ENCODE assay signal across 26 mouse cellular contexts in the genomic region with DNA sequence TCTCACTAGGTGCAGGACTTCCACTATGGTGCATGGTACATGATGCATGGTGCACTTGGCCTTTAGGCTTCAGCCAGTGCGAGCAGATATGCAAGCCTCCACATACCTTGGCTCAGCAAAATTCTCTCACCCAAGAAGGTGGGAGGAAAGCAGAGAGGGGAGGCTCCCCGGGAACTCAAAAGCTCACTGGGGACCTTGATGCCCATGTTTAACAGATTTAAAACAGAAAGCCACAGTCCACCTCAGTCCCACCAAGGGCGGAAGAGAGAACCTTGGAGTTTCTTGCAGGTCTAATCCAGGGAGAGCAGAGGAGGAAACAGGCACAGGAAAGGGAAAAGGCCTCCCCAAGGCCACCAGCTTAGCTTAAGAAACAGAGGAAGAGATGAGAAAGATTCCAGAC. TPM values are rescaled to one million over a fixed set of nuclear protein-coding genes. Genes with fewer than 3 reads are reported as not detected.
DNase-seq lines count a peak whose midpoint lies in the region; ATAC-seq and TF ChIP-seq lines count a peak whose summit lies in the region.
"Had no signal": no experiment of that assay in that cellular context is flagged by ENCODE, and none has a peak within 500 bp of the region (broad histone marks: within the 10 kb centered on the region; RNA-seq: fewer than 3 reads in every experiment).

No protein-coding gene starts in this region.

- no peak overlapping the region for H3K4me3 ChIP-seq in heart, postnatal 0 days (ENCODE audit: low read depth, low read length)
- H3K4me3 ChIP-seq in heart, embryonic 10.5 days, result no peak overlapping the region
- no peak overlapping the region for H3K4me3 ChIP-seq in lung, embryonic 14.5 days (ENCODE audit: low read depth, low read length)
- H3K4me3 ChIP-seq: forebrain, embryonic 13.5 days; limb, embryonic 12.5 days; liver, embryonic 12.5 days; myocyte; neural tube, embryonic 13.5 days had no signal

- ATAC-seq in frontal cortex, adult (ENCODE audit: low TSS enrichment), result peak; percentile 28; the same call in 1 of the 2 replicates
- ATAC-seq in heart, postnatal 0 days (ENCODE audit: insufficient read depth, low read depth), result peak; percentile 27; the same call in 1 of the 2 replicates
- no peak for ATAC-seq in lung, embryonic 14.5 days (ENCODE audit: insufficient read depth)
- ATAC-seq: forebrain, embryonic 13.5 days; hindbrain, embryonic 16.5 days; liver, embryonic 12.5 days; liver, postnatal 0 days had no signal

- no peak overlapping the region for H3K9ac ChIP-seq in heart, postnatal 0 days (replicated peaks; ENCODE audit: low read depth, low read length)
- H3K9ac ChIP-seq in lung, embryonic 14.5 days, result no peak overlapping the region
- H3K9ac ChIP-seq: forebrain, embryonic 13.5 days; limb, embryonic 12.5 days; liver, embryonic 12.5 days; liver, postnatal 0 days; neural tube, embryonic 13.5 days had no signal

- H3K9me3 ChIP-seq in heart, postnatal 0 days (replicated peaks; ENCODE audit: control insufficient read depth, low read length), result no peaks in the 10 kb centered on the region
- H3K9me3 ChIP-seq in heart, embryonic 10.5 days, result no peaks in the 10 kb centered on the region
- no peaks in the 10 kb centered on the region for H3K9me3 ChIP-seq in lung, embryonic 14.5 days (ENCODE audit: low read depth, low read length)
- H3K9me3 ChIP-seq: forebrain, embryonic 13.5 days; G1E; limb, embryonic 12.5 days; liver, embryonic 12.5 days; neural tube, embryonic 13.5 days had no signal

- WGBS in heart, postnatal 0 days, result 56% methylated on average over 3 of the region's 3 CpGs
- WGBS in heart, embryonic 10.5 days, result 72% methylated on average over 3 of the region's 3 CpGs
- 80% methylated on average over 3 of the region's 3 CpGs for WGBS in lung, embryonic 14.5 days

- no peaks in the 10 kb centered on the region for H3K27me3 ChIP-seq in heart, postnatal 0 days (ENCODE audit: control insufficient read depth, insufficient read depth, low read length)
- H3K27me3 ChIP-seq in heart, embryonic 10.5 days (ENCODE audit: insufficient read depth, poor library complexity, severe bottlenecking), result no peaks in the 10 kb centered on the region
- H3K27me3 ChIP-seq in lung, embryonic 14.5 days (ENCODE audit: insufficient read depth, low read length), result no peaks in the 10 kb centered on the region
- H3K27me3 ChIP-seq: forebrain, embryonic 13.5 days; limb, embryonic 12.5 days; liver, embryonic 12.5 days; neural tube, embryonic 13.5 days had no signal

- peak overlapping the region; percentile 56 for H3K27ac ChIP-seq in heart, postnatal 0 days (ENCODE audit: low read depth)
- H3K27ac ChIP-seq in heart, embryonic 10.5 days, result no peak overlapping the region
- no peak overlapping the region for H3K27ac ChIP-seq in lung, embryonic 14.5 days (ENCODE audit: low read depth)
- H3K27ac ChIP-seq: forebrain, embryonic 13.5 days; limb, embryonic 12.5 days; liver, embryonic 12.5 days; neural tube, embryonic 13.5 days had no signal

- H3K36me3 ChIP-seq in heart, postnatal 0 days (replicated peaks; ENCODE audit: control insufficient read depth, insufficient read depth, low read length), result no peaks in the 10 kb centered on the region
- no peaks in the 10 kb centered on the region for H3K36me3 ChIP-seq in heart, embryonic 10.5 days
- H3K36me3 ChIP-seq in lung, embryonic 14.5 days (ENCODE audit: insufficient read depth), result no peaks in the 10 kb centered on the region
- H3K36me3 ChIP-seq: G1E; limb, embryonic 12.5 days; liver, embryonic 12.5 days; neural tube, embryonic 13.5 days had no signal

- H3K4me1 ChIP-seq in heart, postnatal 0 days (ENCODE audit: control insufficient read depth, insufficient read depth), result no peaks in the 10 kb centered on the region
- H3K4me1 ChIP-seq in heart, embryonic 10.5 days, result no peaks in the 10 kb centered on the region
- 0 out of 2 replicates have a peak, but pooled peaks cover 4% of the 10 kb centered on the region for H3K4me1 ChIP-seq in lung, embryonic 14.5 days (ENCODE audit: insufficient read depth)
- H3K4me1 ChIP-seq: liver, embryonic 12.5 days; neural tube, embryonic 13.5 days had no signal

- TF ChIP-seq EP300 in heart, postnatal 0 days (IDR thresholded peaks at IDR 0.05; ENCODE audit: low read depth), result no peak

- TF ChIP-seq CTCF in heart, postnatal 0 days (IDR thresholded peaks at IDR 0.05; ENCODE audit: low read depth), result no peak
- TF ChIP-seq CTCF in lung, embryonic 14.5 days (IDR thresholded peaks at IDR 0.05; ENCODE audit: low read depth), result no peak

- no peak overlapping the region for H3K4me2 ChIP-seq in heart, postnatal 0 days (ENCODE audit: low read depth, low read length)
- no peak overlapping the region for H3K4me2 ChIP-seq in lung, embryonic 14.5 days
- H3K4me2 ChIP-seq: forebrain, embryonic 13.5 days; heart, embryonic 11.5 days; limb, embryonic 12.5 days; liver, embryonic 12.5 days; midbrain, embryonic 11.5 days; neural tube, embryonic 13.5 days had no signal

- DNase-seq in frontal cortex, postnatal 10 days (ENCODE audit: low spot score in 2 of 2), result no peak
- no peak for DNase-seq in heart, postnatal 0 days (ENCODE audit: low spot score)
- DNase-seq in heart, embryonic 10.5 days (ENCODE audit: low spot score), result no peak
- DNase-seq in lung, embryonic 14.5 days, result peak; percentile 11
- DNase-seq in lung, postnatal 4 days, result no peak
- peak; percentile 58 for DNase-seq in 416B (ENCODE audit: low read depth)
- DNase-seq: adrenal gland, adult 8-10 months; cerebellum, adult 11 months; cerebellum, adult 9-10 months; cerebellum, postnatal 36 days; kidney, adult 18-20 months; kidney, postnatal 4 days; liver, postnatal 0 days; lung, postnatal 10 days; thymus, postnatal 14 days had no signal

RNA-seq across cellular contexts. Expression of a gene that starts 14.9 kb away (rescaled TPM):
- 8.0 and 17.1 TPM in 2 replicates for total RNA-seq in heart, postnatal 0 days (2014; rRNA removed; ENCODE audit: low replicate concordance)
- 10.6 and 10.8 TPM in 2 replicates for polyA plus RNA-seq in heart, postnatal 0 days (2015; fragmentation: Nextera tagmentation; extraction: Ambion mirVana)
- polyA plus RNA-seq in heart, embryonic 10.5 days (2016; fragmentation: Nextera tagmentation; extraction: Ambion mirVana), result 9.3 and 14.9 TPM in 2 replicates
- 50.6 and 51.2 TPM in 2 replicates for polyA plus RNA-seq in lung, embryonic 14.5 days (2014; fragmentation: Nextera tagmentation; extraction: Ambion mirVana)
- total RNA-seq: megakaryocyte progenitor cell, adult 5-6 weeks had no signal
- polyA plus RNA-seq: G1E, myocyte had no signal

Comparison
In these comparisons a context has a peak if more than half of its experiments do, and no peak if none do; other contexts are left out.
1. DNase-seq: peak in lung, embryonic 14.5 days (single experiment) and 416B (single experiment); none in frontal cortex, postnatal 10 days (0 of 2), heart, postnatal 0 days (single experiment), heart, embryonic 10.5 days (single experiment) and lung, postnatal 4 days (0 of 2).